Mouse (Mus musculus): ENCODE measurements at regions not wholly inside any gene's neighbourhood (a gene's known extent, or its start where the extent isn't known, plus 50 kb on each side); places are given as distances from the start of the nearest gene placed in this dataset.

DNA sequence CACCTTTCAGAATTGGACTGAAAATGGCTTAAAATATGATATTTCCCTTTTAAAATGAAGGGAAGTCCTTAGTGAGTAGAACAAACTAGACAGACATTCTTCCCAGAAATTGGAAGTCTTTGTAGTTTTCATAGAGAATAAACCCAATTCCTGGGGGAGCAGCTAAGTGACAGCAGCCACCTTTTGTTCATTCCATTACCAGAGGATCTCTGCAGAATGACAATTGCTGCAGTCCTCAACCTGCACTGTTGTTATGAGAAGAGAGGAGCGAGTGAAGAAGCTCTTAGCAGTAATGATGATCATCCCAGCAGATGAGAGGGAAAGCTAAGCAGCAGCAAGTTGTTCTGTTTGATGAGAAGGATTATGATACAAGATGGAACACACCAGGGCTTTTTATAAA, 831.0 kb upstream of the Cdh10 start:
- TF ChIP-seq GATA1 (IDR thresholded peaks at IDR 0.05; ENCODE audit: borderline replicate concordance, low read length) = no peak
- no peak for TF ChIP-seq CTCF (IDR thresholded peaks at IDR 0.05; ENCODE audit: low read depth, low read length)
- no peak for TF ChIP-seq TAL1 (conservative IDR thresholded peaks at IDR 0.05; ENCODE audit: low read depth, low read length)
- no peak for TF ChIP-seq POLR2AphosphoS5 (IDR thresholded peaks at IDR 0.05; ENCODE audit: insufficient replicate concordance, low read depth, low read length)
- no peak for TF ChIP-seq GATA2 (IDR thresholded peaks at IDR 0.05; ENCODE audit: borderline replicate concordance, low read depth, low read length)
